Mouse (Mus musculus): ENCODE results near the gene Pcx. TPM values are rescaled to one million over a fixed set of nuclear protein-coding genes. Genes with fewer than 3 reads are reported as not detected.

Gene Pcx
- polyA plus RNA-seq, 1 experiment from 2014 or later: 14.1 TPM

GRCm38 (mm10) chr19:4646917-4647492 is 136.7 kb downstream of the Pcx start:
- Histone ChIP-seq H3K9ac (ENCODE audit: low read length) (no peak overlapping the region), H3K4me1 (ENCODE audit: control insufficient read depth, insufficient read depth, low read length) (no peaks in the 10 kb centered on the region), H3K36me3 (ENCODE audit: control insufficient read depth, insufficient read depth) (no peaks in the 10 kb centered on the region), H3K4me3 (ENCODE audit: low read length) (no peak overlapping the region), H3K4me2 (ENCODE audit: low read depth, low read length) (no peak overlapping the region), H3K27me3 (ENCODE audit: control insufficient read depth, insufficient read depth, low read length) (peaks cover 5% of the 10 kb centered on the region), H3K27ac (ENCODE audit: low read length) (no peak overlapping the region), H3K9me3 (replicated peaks; ENCODE audit: control insufficient read depth, low read length) (no peaks in the 10 kb centered on the region)
- ATAC-seq (replicated peaks; ENCODE audit: extremely low read depth, insufficient read depth, low FRiP score): no peak
- WGBS: 67% methylated on average over 11 of the region's 11 CpGs

- no peak overlapping the region for H3K9ac ChIP-seq (ENCODE audit: low read length)
- no peak for ATAC-seq (replicated peaks; ENCODE audit: extremely low read depth, insufficient read depth, low FRiP score)
- no peak overlapping the region for H3K4me2 ChIP-seq (ENCODE audit: low read depth, low read length)
- H3K27ac ChIP-seq (ENCODE audit: low read length): no peak overlapping the region
- H3K27me3 ChIP-seq (ENCODE audit: control insufficient read depth, insufficient read depth, low read length): 0 out of 2 replicates have a peak, but pooled peaks cover 2% of the 10 kb centered on the region
- 89% methylated on average over 5 of the region's 5 CpGs for WGBS
- H3K4me1 ChIP-seq (ENCODE audit: control insufficient read depth, insufficient read depth, low read length): no peaks in the 10 kb centered on the region
- no peaks in the 10 kb centered on the region for H3K36me3 ChIP-seq (ENCODE audit: control insufficient read depth, insufficient read depth)
- H3K9me3 ChIP-seq (replicated peaks; ENCODE audit: control insufficient read depth, low read length): no peaks in the 10 kb centered on the region
- H3K4me3 ChIP-seq (ENCODE audit: low read length): no peak overlapping the region
Observed at GRCm38 (mm10) chr19:4658156-4658555, 147.9 kb downstream of the Pcx start.

DNA sequence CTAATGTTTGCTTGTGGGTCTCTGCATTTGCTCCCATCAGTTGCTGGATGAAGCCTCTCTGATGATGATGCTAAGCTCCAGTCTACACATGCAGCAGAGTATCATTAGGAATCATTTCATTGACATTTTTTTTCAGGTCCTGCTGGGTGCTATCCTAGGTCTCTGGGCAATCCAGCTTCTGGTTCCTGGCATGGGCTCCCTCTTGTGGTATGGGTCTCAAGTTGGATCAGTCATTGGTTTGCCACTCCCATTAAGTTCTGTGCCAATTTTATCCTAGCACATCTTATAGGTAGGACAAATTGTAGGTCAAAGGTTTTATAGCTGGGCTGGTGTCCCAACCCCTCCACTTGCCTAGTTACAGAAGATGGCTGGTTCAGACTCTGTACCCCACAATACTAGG is 156.5 kb downstream of the Pcx start:
- no peak for ATAC-seq (replicated peaks; ENCODE audit: extremely low read depth, insufficient read depth, low FRiP score)
- Histone ChIP-seq H3K9me3 (replicated peaks; ENCODE audit: control insufficient read depth, low read length) (no peaks in the 10 kb centered on the region), H3K9ac (ENCODE audit: low read length) (no peak overlapping the region), H3K4me1 (ENCODE audit: control insufficient read depth, insufficient read depth, low read length) (no peaks in the 10 kb centered on the region), H3K4me3 (ENCODE audit: low read length) (no peak overlapping the region), H3K4me2 (ENCODE audit: low read depth, low read length) (no peak overlapping the region), H3K27me3 (ENCODE audit: control insufficient read depth, insufficient read depth, low read length) (0 out of 2 replicates have a peak, but pooled peaks cover 2% of the 10 kb centered on the region), H3K27ac (ENCODE audit: low read length) (no peak overlapping the region), H3K36me3 (ENCODE audit: control insufficient read depth, insufficient read depth) (no peaks in the 10 kb centered on the region)

GRCm38 (mm10) chr19:4670776-4671175 is 160.5 kb downstream of the Pcx start:
- no peak overlapping the region for H3K27ac ChIP-seq (ENCODE audit: low read length)
- WGBS: 64% methylated on average over 4 of the region's 4 CpGs
- H3K9me3 ChIP-seq (replicated peaks; ENCODE audit: control insufficient read depth, low read length): no peaks in the 10 kb centered on the region
- ATAC-seq (replicated peaks; ENCODE audit: extremely low read depth, insufficient read depth, low FRiP score): no peak
- H3K27me3 ChIP-seq (ENCODE audit: control insufficient read depth, insufficient read depth, low read length): no peaks in the 10 kb centered on the region
- H3K4me2 ChIP-seq (ENCODE audit: low read depth, low read length): no peak overlapping the region
- H3K9ac ChIP-seq (ENCODE audit: low read length): no peak overlapping the region
- no peaks in the 10 kb centered on the region for H3K36me3 ChIP-seq (ENCODE audit: control insufficient read depth, insufficient read depth)
- no peaks in the 10 kb centered on the region for H3K4me1 ChIP-seq (ENCODE audit: control insufficient read depth, insufficient read depth, low read length)
- no peak overlapping the region for H3K4me3 ChIP-seq (ENCODE audit: low read length)

Small RNAs within 50 kb of the gene (microRNA-seq; reads per million reads assigned to microRNA genes)
- gene Mir6986: not detected

Other genes starting within 250 kb of the Pcx start
- gene Ssh3, start 241.3 kb upstream of the Pcx start, polyA plus RNA-seq (2015; fragmentation: Nextera tagmentation; extraction: Ambion mirVana): 8.3 and 11.6 TPM in 2 replicates
- 1.4 and 2.4 TPM in 2 replicates for gene Ankrd13d, start 227.3 kb upstream of the Pcx start, polyA plus RNA-seq (2015; fragmentation: Nextera tagmentation; extraction: Ambion mirVana)
- 11.8 and 15.5 TPM in 2 replicates for gene Grk2, start 204.2 kb upstream of the Pcx start, polyA plus RNA-seq (2015; fragmentation: Nextera tagmentation; extraction: Ambion mirVana)
- 31.9 and 35.9 TPM in 2 replicates for gene Kdm2a, start 112.2 kb upstream of the Pcx start, polyA plus RNA-seq (2015; fragmentation: Nextera tagmentation; extraction: Ambion mirVana)
- gene Rhod, start 71.0 kb upstream of the Pcx start, polyA plus RNA-seq (2015; fragmentation: Nextera tagmentation; extraction: Ambion mirVana): 18.3 and 20.4 TPM in 2 replicates
- gene Syt12, start 33.0 kb upstream of the Pcx start, polyA plus RNA-seq (2015; fragmentation: Nextera tagmentation; extraction: Ambion mirVana): 0.76 and 1.1 TPM in 2 replicates
- 0.12 TPM in 1 of 2 replicates, not detected in the other for gene 2010003K11Rik, start 11.9 kb upstream of the Pcx start, polyA plus RNA-seq (2015; fragmentation: Nextera tagmentation; extraction: Ambion mirVana)
- 1.8 and 3.2 TPM in 2 replicates for gene Lrfn4, start 105.2 kb downstream of the Pcx start, polyA plus RNA-seq (2015; fragmentation: Nextera tagmentation; extraction: Ambion mirVana)
- 38.4 and 41.2 TPM in 2 replicates for gene Rce1, start 115.2 kb downstream of the Pcx start, polyA plus RNA-seq (2015; fragmentation: Nextera tagmentation; extraction: Ambion mirVana)
- gene Gm960, start 188.2 kb downstream of the Pcx start, polyA plus RNA-seq (2015; fragmentation: Nextera tagmentation; extraction: Ambion mirVana): 0.62 and 0.66 TPM in 2 replicates
- gene Sptbn2, start 200.7 kb downstream of the Pcx start, polyA plus RNA-seq (2015; fragmentation: Nextera tagmentation; extraction: Ambion mirVana): 0.14 and 0.31 TPM in 2 replicates
- 34.1 and 38.0 TPM in 2 replicates for gene Rbm4b, start 246.0 kb downstream of the Pcx start, polyA plus RNA-seq (2015; fragmentation: Nextera tagmentation; extraction: Ambion mirVana)